Mouse (Mus musculus): Measurements from ENCODE around the gene A730049H05Rik. TPM values are rescaled to one million over a fixed set of nuclear protein-coding genes. Genes with fewer than 3 reads are reported as not detected.

Gene A730049H05Rik
- polyA plus RNA-seq, 1 experiment from 2014 or later: 0.73 TPM

- Histone ChIP-seq H3K9ac (ENCODE audit: low read depth, low read length) (no peak overlapping the region), H3K4me3 (ENCODE audit: low read depth, low read length) (no peak overlapping the region), H3K9me3 (ENCODE audit: control insufficient read depth, low read length) (no peaks in the 10 kb centered on the region), H3K27ac (ENCODE audit: low read depth, low read length) (no peak overlapping the region), H3K4me1 (replicated peaks; ENCODE audit: control insufficient read depth, insufficient read depth, low read length) (no peaks in the 10 kb centered on the region; the same call in 1 of the 2 replicates), H3K27me3 (replicated peaks; ENCODE audit: control insufficient read depth, insufficient read depth, low read length) (no peaks in the 10 kb centered on the region), H3K4me2 (no peak overlapping the region), H3K36me3 (ENCODE audit: control insufficient read depth, insufficient read depth, low read length) (no peaks in the 10 kb centered on the region)
- DNase-seq (ENCODE audit: low spot score) (no peak), ATAC-seq (replicated peaks; ENCODE audit: low FRiP score) (no peak)
- 85% methylated on average over 14 of the region's 14 CpGs for WGBS
Observed at GRCm38 (mm10) chr6:92879700-92880265, 63.5 kb downstream of the A730049H05Rik start.

GRCm38 (mm10) chr6:92882446-92882845 is 66.2 kb downstream of the A730049H05Rik start:
- no peaks in the 10 kb centered on the region for H3K9me3 ChIP-seq (ENCODE audit: control insufficient read depth, low read length)
- no peaks in the 10 kb centered on the region for H3K4me1 ChIP-seq (replicated peaks; ENCODE audit: control insufficient read depth, insufficient read depth, low read length)
- H3K4me3 ChIP-seq (ENCODE audit: low read depth, low read length): no peak overlapping the region
- DNase-seq (ENCODE audit: low spot score) (no peak), ATAC-seq (replicated peaks; ENCODE audit: low FRiP score) (no peak)
- H3K27me3 ChIP-seq (replicated peaks; ENCODE audit: control insufficient read depth, insufficient read depth, low read length): no peaks in the 10 kb centered on the region
- no peak overlapping the region for H3K9ac ChIP-seq (ENCODE audit: low read depth, low read length)
- no peak overlapping the region for H3K27ac ChIP-seq (ENCODE audit: low read depth, low read length)
- WGBS: 82% methylated on average over 5 of the region's 5 CpGs
- no peaks in the 10 kb centered on the region for H3K36me3 ChIP-seq (ENCODE audit: control insufficient read depth, insufficient read depth, low read length)
- no peak overlapping the region for H3K4me2 ChIP-seq

- WGBS: 63% methylated on average over 9 of the region's 9 CpGs
- no peaks in the 10 kb centered on the region for H3K36me3 ChIP-seq (ENCODE audit: control insufficient read depth, insufficient read depth, low read length)
- H3K9ac ChIP-seq (ENCODE audit: low read depth, low read length): no peak overlapping the region
- no peaks in the 10 kb centered on the region for H3K27me3 ChIP-seq (replicated peaks; ENCODE audit: control insufficient read depth, insufficient read depth, low read length)
- H3K4me2 ChIP-seq: no peak overlapping the region
- no peaks in the 10 kb centered on the region for H3K9me3 ChIP-seq (ENCODE audit: control insufficient read depth, low read length)
- H3K4me3 ChIP-seq (ENCODE audit: low read depth, low read length): no peak overlapping the region
- no peaks in the 10 kb centered on the region for H3K4me1 ChIP-seq (replicated peaks; ENCODE audit: control insufficient read depth, insufficient read depth, low read length)
- no peak overlapping the region for H3K27ac ChIP-seq (ENCODE audit: low read depth, low read length)
- ATAC-seq (replicated peaks; ENCODE audit: low FRiP score) (no peak), DNase-seq (ENCODE audit: low spot score) (no peak)
Observed at GRCm38 (mm10) chr6:92883131-92883900, 67.0 kb downstream of the A730049H05Rik start.

- Histone ChIP-seq H3K27me3 (replicated peaks; ENCODE audit: control insufficient read depth, insufficient read depth, low read length) (no peaks in the 10 kb centered on the region), H3K4me3 (ENCODE audit: low read depth, low read length) (no peak overlapping the region), H3K27ac (ENCODE audit: low read depth, low read length) (no peak overlapping the region), H3K4me1 (replicated peaks; ENCODE audit: control insufficient read depth, insufficient read depth, low read length) (no peaks in the 10 kb centered on the region), H3K36me3 (ENCODE audit: control insufficient read depth, insufficient read depth, low read length) (peaks cover 5% of the 10 kb centered on the region; the same call in 1 of the 2 replicates), H3K4me2 (no peak overlapping the region), H3K9me3 (ENCODE audit: control insufficient read depth, low read length) (no peaks in the 10 kb centered on the region), H3K9ac (ENCODE audit: low read depth, low read length) (no peak overlapping the region)
- no peak for DNase-seq (ENCODE audit: low spot score)
- 72% methylated on average over 1 of the region's 1 CpGs for WGBS
- ATAC-seq (replicated peaks; ENCODE audit: low FRiP score): no peak
Observed at GRCm38 (mm10) chr6:92891535-92891934, 75.3 kb downstream of the A730049H05Rik start.

Other genes starting within 250 kb of the A730049H05Rik start
- 1.3 and 1.7 TPM in 2 replicates for gene Prickle2, start 110.3 kb upstream of the A730049H05Rik start, polyA plus RNA-seq (2014; fragmentation: Nextera tagmentation; extraction: Ambion mirVana)
- gene Gm15737, start 52.9 kb downstream of the A730049H05Rik start, polyA plus RNA-seq (2014; fragmentation: Nextera tagmentation; extraction: Ambion mirVana): not detected in 2 replicates
- gene Adamts9, start 127.0 kb downstream of the A730049H05Rik start, polyA plus RNA-seq (2014; fragmentation: Nextera tagmentation; extraction: Ambion mirVana): 4.0 and 5.7 TPM in 2 replicates